Mouse (Mus musculus) MEL (cell line): ENCODE measurements around the gene Macrod2. TPM values are rescaled to one million over a fixed set of nuclear protein-coding genes. Genes with fewer than 3 reads are reported as not detected.

Experiments used
- DNase-seq: peaks from one replicate; pipeline ENCODE4 v3.0.0; 2011; ENCODE audit warnings: low read depth, low spot score
- H3K27ac ChIP-seq: 2 replicates; pipeline ENCODE4 v1.5.1; 2012; ENCODE audit warnings: low read depth, mild to moderate bottlenecking, control low read depth, low read length, moderate library complexity; ENCODE audit not compliant: control insufficient read depth
- H3K27me3 ChIP-seq, 2 experiments: fragments of 150-350 bp in 1 of 2; sonication (generic) in 1 of 2; 2 replicates each; pipeline ENCODE4 v1.6.1; 2012; ENCODE audit warnings: low read length in 2 of 2, mild to moderate bottlenecking in 2 of 2, improper control_type of control experiment in 1 of 2, moderate library complexity in 1 of 2; ENCODE audit not compliant: insufficient read depth in 2 of 2, control insufficient read depth in 1 of 2
- H3K36me3 ChIP-seq, 2 experiments: 2 replicates each; pipeline ENCODE4 v1.6.1; 2012 to 2014; ENCODE audit warnings: low read length in 2 of 2, improper control_type of control experiment in 1 of 2, inconsistent platforms in 1 of 2, mild to moderate bottlenecking in 1 of 2; ENCODE audit not compliant: insufficient read depth in 2 of 2, control insufficient read depth in 1 of 2
- H3K4me1 ChIP-seq, 2 experiments: fragments of 150-350 bp in 1 of 2; sonication (generic) in 1 of 2; 2 replicates each; pipeline ENCODE4 v1.6.1; 2012; ENCODE audit warnings: low read length in 2 of 2, improper control_type of control experiment in 1 of 2, mild to moderate bottlenecking in 1 of 2; ENCODE audit not compliant: insufficient read depth in 2 of 2, control insufficient read depth in 1 of 2
- H3K4me3 ChIP-seq, 2 experiments: fragments of 150-350 bp in 1 of 2; sonication (generic) in 1 of 2; 2 replicates each; pipeline ENCODE4 v1.5.1; 2012; ENCODE audit warnings: low read depth in 2 of 2, low read length in 2 of 2, mild to moderate bottlenecking in 2 of 2, moderate library complexity in 2 of 2, control low read depth in 1 of 2, improper control_type of control experiment in 1 of 2; ENCODE audit not compliant: control insufficient read depth in 1 of 2, insufficient read depth in 1 of 2
- H3K79me2 ChIP-seq: 2 replicates; pipeline ENCODE4 v1.6.1; 2012; ENCODE audit warnings: mild to moderate bottlenecking, low read length, moderate library complexity; ENCODE audit not compliant: control insufficient read depth, poor library complexity, insufficient read depth
- H3K9ac ChIP-seq: 2 replicates; pipeline ENCODE4 v1.6.1; 2012; ENCODE audit warnings: low read depth, mild to moderate bottlenecking, control low read depth, low read length, moderate library complexity; ENCODE audit not compliant: control insufficient read depth, poor library complexity, severe bottlenecking
- H3K9me3 ChIP-seq: fragments of 150-350 bp; sonication (generic); replicated peaks from 2 replicates; pipeline ENCODE4 v1.6.1; 2012; ENCODE audit warnings: mild to moderate bottlenecking, low read length, improper control_type of control experiment, moderate library complexity; ENCODE audit not compliant: insufficient read depth
- BHLHE40 ChIP-seq: IDR thresholded peaks from 2 replicates; pipeline ENCODE4 v1.6.1; 2012; ENCODE audit warnings: low read depth, mild to moderate bottlenecking, inconsistent platforms, low read length, improper control_type of control experiment, borderline replicate concordance
- CHD2 ChIP-seq: IDR thresholded peaks from 2 replicates; pipeline ENCODE4 v1.6.1; 2011; ENCODE audit warnings: low read length, improper control_type of control experiment
- E2F4 ChIP-seq: IDR thresholded peaks from 2 replicates; pipeline ENCODE4 v1.6.1; 2011; ENCODE audit warnings: low read depth, low read length, improper control_type of control experiment, borderline replicate concordance
- EP300 ChIP-seq, 2 experiments: IDR thresholded peaks; 2 replicates each; pipeline ENCODE4 v1.6.1; 2011; ENCODE audit warnings: improper control_type of control experiment in 2 of 2, low read length in 2 of 2, low read depth in 1 of 2, mild to moderate bottlenecking in 1 of 2
- ETS1 ChIP-seq: IDR thresholded peaks from 2 replicates; pipeline ENCODE4 v1.6.1; 2012; ENCODE audit warnings: low read depth, mild to moderate bottlenecking, inconsistent platforms, low read length, improper control_type of control experiment, moderate library complexity
- GABPA ChIP-seq: IDR thresholded peaks from 2 replicates; pipeline ENCODE4 v1.6.1; 2012; ENCODE audit warnings: low read depth, mild to moderate bottlenecking, inconsistent platforms, low read length, improper control_type of control experiment, moderate library complexity
- HCFC1 ChIP-seq: IDR thresholded peaks from 2 replicates; pipeline ENCODE4 v1.6.1; 2012; ENCODE audit warnings: low read depth, mild to moderate bottlenecking, inconsistent platforms, low read length, improper control_type of control experiment, moderate library complexity
- KAT2A ChIP-seq: conservative IDR thresholded peaks from 2 replicates; pipeline ENCODE4 v1.6.1; 2012; ENCODE audit warnings: low read depth, low read length, improper control_type of control experiment, inconsistent platforms
- MAX ChIP-seq: IDR thresholded peaks from 2 replicates; pipeline ENCODE4 v1.6.1; 2011; ENCODE audit warnings: low read length, improper control_type of control experiment
- MAZ ChIP-seq: IDR thresholded peaks from 2 replicates; pipeline ENCODE4 v1.6.1; 2012; ENCODE audit warnings: low read depth, mild to moderate bottlenecking, inconsistent platforms, low read length, improper control_type of control experiment
- MYB ChIP-seq: IDR thresholded peaks from 2 replicates; pipeline ENCODE4 v1.6.1; 2011; ENCODE audit warnings: mild to moderate bottlenecking, low read depth, low read length, improper control_type of control experiment
- MYC ChIP-seq: IDR thresholded peaks from 2 replicates; pipeline ENCODE4 v1.6.1; 2011; ENCODE audit warnings: low read depth, mild to moderate bottlenecking, low read length, improper control_type of control experiment, moderate library complexity
- NELFE ChIP-seq: IDR thresholded peaks from 2 replicates; pipeline ENCODE4 v1.6.1; 2011; ENCODE audit warnings: low read depth, low read length, improper control_type of control experiment
- NRF1 ChIP-seq: IDR thresholded peaks from 2 replicates; pipeline ENCODE4 v1.6.1; 2014; ENCODE audit warnings: low read depth, mild to moderate bottlenecking, inconsistent platforms, low read length, improper control_type of control experiment, moderate library complexity; ENCODE audit not compliant: poor library complexity, insufficient read depth, severe bottlenecking
- POLR2A ChIP-seq, 2 experiments: IDR thresholded peaks; 2 replicates each; pipeline ENCODE4 v1.6.1; 2011 to 2012; ENCODE audit warnings: low read length in 2 of 2, mild to moderate bottlenecking in 2 of 2, control low read depth in 1 of 2, improper control_type of control experiment in 1 of 2, low read depth in 1 of 2, moderate library complexity in 1 of 2; ENCODE audit not compliant: control insufficient read depth in 1 of 2, insufficient read depth in 1 of 2, poor library complexity in 1 of 2
- POLR2AphosphoS5 ChIP-seq: IDR thresholded peaks from 2 replicates; pipeline ENCODE4 v1.6.1; 2012; ENCODE audit warnings: low read depth, borderline replicate concordance, mild to moderate bottlenecking, inconsistent platforms, low read length, moderate library complexity, mixed read lengths
- RCOR1 ChIP-seq: IDR thresholded peaks from 2 replicates; pipeline ENCODE4 v1.6.1; 2012; ENCODE audit warnings: low read depth, mild to moderate bottlenecking, inconsistent platforms, low read length, improper control_type of control experiment
- SMC3 ChIP-seq: IDR thresholded peaks from 2 replicates; pipeline ENCODE4 v1.6.1; 2011; ENCODE audit warnings: low read depth, low read length, improper control_type of control experiment
- USF1 ChIP-seq: IDR thresholded peaks from 2 replicates; pipeline ENCODE4 v1.6.1; 2014; ENCODE audit warnings: low read depth, mild to moderate bottlenecking, inconsistent platforms, low read length, improper control_type of control experiment, moderate library complexity
- USF2 ChIP-seq, 2 experiments: IDR thresholded peaks; 2 replicates each; pipeline ENCODE4 v1.6.1; 2011 to 2012; ENCODE audit warnings: improper control_type of control experiment in 2 of 2, low read length in 2 of 2, borderline replicate concordance in 1 of 2, inconsistent platforms in 1 of 2, low read depth in 1 of 2, mild to moderate bottlenecking in 1 of 2; ENCODE audit not compliant: insufficient read depth in 1 of 2
- ZKSCAN1 ChIP-seq: IDR thresholded peaks from 2 replicates; pipeline ENCODE4 v1.6.1; 2012; ENCODE audit warnings: low read depth, mild to moderate bottlenecking, inconsistent platforms, low read length, improper control_type of control experiment, moderate library complexity
- polyA plus RNA-seq, 2 experiments: library from polyadenylated mRNA; stranded (reverse) in 1 of 2; unstranded in 1 of 2; fragments of >175 nt in 1 of 2; fragments of >200 nt in 1 of 2; gene quantifications; 2 replicates each; pipeline versions ENCODE4 v1.2.1 to v1.2.4; 2012; ENCODE audit warnings: low replicate concordance in 2 of 2, low read depth in 1 of 2; ENCODE audit not compliant: insufficient read length in 2 of 2, insufficient read depth in 1 of 2, missing spikeins in 1 of 2
- total RNA-seq: library from RNA; depleted of rRNA; stranded (reverse); fragments of 300-350 nt; gene quantifications from 2 replicates; pipeline ENCODE4 v1.2.3, GENCODE M21; 2012

Gene Macrod2
- total and polyA plus RNA-seq, 3 experiments = not detected

DNA sequence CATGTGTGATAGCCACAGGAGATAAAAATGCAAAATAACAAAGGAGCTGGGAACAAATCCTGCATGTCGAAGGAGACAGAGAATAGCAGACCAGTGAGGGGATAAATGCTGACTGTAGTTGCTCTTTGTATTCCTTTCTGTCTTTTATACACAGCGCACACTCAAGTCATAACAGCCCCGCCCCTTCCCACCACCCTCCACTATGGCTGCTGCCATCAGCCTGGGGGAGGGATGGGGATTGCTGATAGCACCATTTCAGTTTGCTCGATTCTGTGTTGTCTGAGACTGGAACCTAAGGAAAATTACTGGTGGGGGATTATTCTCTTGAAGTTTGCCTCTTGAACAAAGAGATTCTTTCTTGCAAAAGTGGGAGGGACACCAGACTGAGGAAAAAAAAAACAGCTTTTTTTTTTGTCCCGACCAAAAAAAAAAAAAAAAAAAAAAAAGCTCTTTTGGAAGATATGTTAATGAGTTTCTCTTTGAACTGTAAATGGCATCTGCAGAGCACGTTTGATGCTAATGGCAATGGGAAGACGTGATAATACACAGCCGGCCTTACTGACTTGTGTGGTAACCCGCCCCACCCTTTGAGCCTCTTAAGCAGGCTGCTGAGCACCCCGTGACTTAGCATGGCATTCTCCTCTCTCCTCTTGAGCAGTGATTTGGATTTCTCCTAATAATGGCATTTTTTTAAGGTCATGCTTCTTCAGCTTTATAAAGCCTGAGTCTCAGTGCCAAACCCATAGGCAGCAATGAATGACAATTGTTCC is 1768.6 kb downstream of the Macrod2 start:
- no peak overlapping the region for H3K4me3 ChIP-seq
- no peak for TF ChIP-seq ZKSCAN1
- TF ChIP-seq, all 39 proteins: peak for 0
- no peaks in the 10 kb centered on the region for H3K79me2 ChIP-seq
- H3K9me3 ChIP-seq = no peaks in the 10 kb centered on the region
- no peaks in the 10 kb centered on the region for H3K4me1 ChIP-seq
- no peak overlapping the region for H3K9ac ChIP-seq
- no peak for DNase-seq
- no peaks in the 10 kb centered on the region for H3K27me3 ChIP-seq
- H3K36me3 ChIP-seq = no peaks in the 10 kb centered on the region
- no peak overlapping the region for H3K27ac ChIP-seq

DNA sequence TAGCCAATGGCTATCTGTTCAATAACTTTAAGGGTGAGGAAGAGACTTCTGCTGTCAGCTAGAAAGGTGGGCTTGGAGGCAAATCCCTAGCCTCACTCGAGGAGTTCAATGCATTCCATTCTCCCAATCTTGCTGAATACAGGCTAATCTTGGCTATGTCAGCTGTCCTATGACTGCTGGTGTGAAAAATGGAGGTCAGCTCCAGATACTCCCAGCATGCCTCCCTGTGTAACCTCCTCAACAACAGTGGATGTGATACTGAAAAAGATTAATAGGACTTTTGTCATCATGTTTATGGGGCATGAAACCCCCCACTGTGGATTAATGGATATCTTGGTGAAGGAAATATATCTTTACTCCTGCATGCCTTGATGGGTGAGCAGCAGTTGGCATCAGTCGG is 1774.5 kb downstream of the Macrod2 start:
- DNase-seq = no peak
- H3K9me3 ChIP-seq = no peaks in the 10 kb centered on the region

DNA sequence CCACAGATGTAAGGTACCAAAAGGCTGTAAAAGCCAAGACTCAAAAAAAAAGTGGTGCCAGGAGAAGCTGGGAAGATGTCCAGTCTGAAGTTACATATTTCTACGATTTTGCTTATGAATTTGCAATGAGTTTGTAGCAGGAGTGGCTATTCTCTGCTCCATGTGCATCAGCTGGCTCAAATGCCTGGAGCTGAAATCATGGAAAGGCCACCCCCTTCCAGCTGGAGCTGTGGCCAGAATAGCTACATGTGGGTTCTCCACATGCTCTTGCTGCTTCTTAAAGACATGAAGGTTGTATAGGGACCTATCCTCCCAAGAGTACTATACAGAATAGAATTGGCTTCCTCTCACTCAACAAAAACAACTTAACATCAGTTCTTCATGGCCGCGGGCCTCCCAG is 1777.6 kb downstream of the Macrod2 start:
- H3K4me3 ChIP-seq = no peak overlapping the region
- no peak for DNase-seq
- no peak overlapping the region for H3K9ac ChIP-seq
- H3K9me3 ChIP-seq = no peaks in the 10 kb centered on the region
- no peaks in the 10 kb centered on the region for H3K27me3 ChIP-seq
- H3K27ac ChIP-seq = no peak overlapping the region
- no peaks in the 10 kb centered on the region for H3K79me2 ChIP-seq
- TF ChIP-seq MYC (no peak), USF1 (no peak), RCOR1 (no peak), ETS1 (no peak), POLR2A (IDR thresholded peaks at IDR 0.05; ENCODE audit: control insufficient read depth in 1 of 2, insufficient read depth in 1 of 2, low read depth in 1 of 2, low read length in 2 of 2, poor library complexity in 1 of 2) (no peak), HCFC1 (no peak)
- TF ChIP-seq, all 39 proteins: peak for 0
- Histone ChIP-seq H3K36me3 (no peaks in the 10 kb centered on the region), H3K4me1 (no peaks in the 10 kb centered on the region)

More for the DNA sequence above, 1774.5 kb downstream of the Macrod2 start:
- no peaks in the 10 kb centered on the region for H3K79me2 ChIP-seq
- TF ChIP-seq NRF1 (no peak), ZKSCAN1 (no peak), GABPA (no peak), EP300 (IDR thresholded peaks at IDR 0.05; ENCODE audit: low read depth in 1 of 2, low read length in 2 of 2) (no peak), BHLHE40 (no peak), MAX (no peak), USF1 (no peak), NELFE (no peak), USF2 (IDR thresholded peaks at IDR 0.05; ENCODE audit: borderline replicate concordance in 1 of 2, insufficient read depth in 1 of 2, low read depth in 1 of 2, low read length in 2 of 2) (no peak), POLR2AphosphoS5 (no peak), SMC3 (no peak), HCFC1 (no peak), KAT2A (no peak), E2F4 (no peak), MYC (no peak), CHD2 (no peak), MAZ (no peak), MYB (no peak)
- TF ChIP-seq, all 39 proteins: peak for 0
- H3K4me1 ChIP-seq = no peaks in the 10 kb centered on the region
- no peaks in the 10 kb centered on the region for H3K36me3 ChIP-seq
- H3K27me3 ChIP-seq = no peaks in the 10 kb centered on the region
- H3K27ac ChIP-seq = no peak overlapping the region
- no peak overlapping the region for H3K9ac ChIP-seq
- no peak overlapping the region for H3K4me3 ChIP-seq
